Mouse (Mus musculus): ENCODE results near the gene Stat5b. TPM values are rescaled to one million over a fixed set of nuclear protein-coding genes. Genes with fewer than 3 reads are reported as not detected.

The Stat5b gene
- total RNA-seq, 1 experiment from 2014 or later: 123 TPM

Other genes starting within 250 kb of the Stat5b start
- 40.3 and 46.8 TPM in 2 replicates for gene Nkiras2, start 231.5 kb downstream of the Stat5b start, total RNA-seq (2021)
- 237 and 251 TPM in 2 replicates for gene Dnajc7, start 230.6 kb downstream of the Stat5b start, total RNA-seq (2021)
- gene Zfp385c, start 158.3 kb downstream of the Stat5b start, total RNA-seq (2021): 0.43 TPM in 1 of 2 replicates, not detected in the other
- gene Dhx58, start 146.5 kb downstream of the Stat5b start, total RNA-seq (2021): 47.4 and 63.8 TPM in 2 replicates
- 52.2 and 53.5 TPM in 2 replicates for gene Kat2a, start 138.3 kb downstream of the Stat5b start, total RNA-seq (2021)
- gene Hspb9, start 136.9 kb downstream of the Stat5b start, total RNA-seq (2021): not detected in 2 replicates
- 160 and 171 TPM in 2 replicates for gene Rab5c, start 112.5 kb downstream of the Stat5b start, total RNA-seq (2021)
- 0.21 TPM in 1 of 2 replicates, not detected in the other for gene Kcnh4, start 90.8 kb downstream of the Stat5b start, total RNA-seq (2021)
- gene Hcrt, start 87.8 kb downstream of the Stat5b start, total RNA-seq (2021): not detected in 2 replicates
- gene Ghdc, start 79.8 kb downstream of the Stat5b start, total RNA-seq (2021): 21.0 and 32.1 TPM in 2 replicates
- 43.8 and 54.5 TPM in 2 replicates for gene Stat5a, start 8.6 kb upstream of the Stat5b start, total RNA-seq (2021)
- gene Stat3, start 88.8 kb upstream of the Stat5b start, total RNA-seq (2021): 81.5 and 88.6 TPM in 2 replicates
- gene Cavin1, start 120.2 kb upstream of the Stat5b start, total RNA-seq (2021): 224 and 271 TPM in 2 replicates
- 106 and 144 TPM in 2 replicates for gene Atp6v0a1, start 158.7 kb upstream of the Stat5b start, total RNA-seq (2021)
- 39.3 and 54.1 TPM in 2 replicates for gene Naglu, start 219.3 kb upstream of the Stat5b start, total RNA-seq (2021)
- gene Hsd17b1, start 227.7 kb upstream of the Stat5b start, total RNA-seq (2021): 2.6 and 3.3 TPM in 2 replicates
- 93.5 and 115 TPM in 2 replicates for gene Coasy, start 231.8 kb upstream of the Stat5b start, total RNA-seq (2021)
- 55.2 and 70.0 TPM in 2 replicates for gene Mlx, start 236.6 kb upstream of the Stat5b start, total RNA-seq (2021)
- 7.1 and 9.4 TPM in 2 replicates for gene Psmc3ip, start 244.7 kb upstream of the Stat5b start, total RNA-seq (2021)

Measured in adrenal gland, postnatal 25 days (tissue).